Mouse (Mus musculus) embryonic facial prominence, embryonic 15.5 days (tissue): ENCODE measurements at regions not wholly inside any gene's neighbourhood (a gene's known extent, or its start where the extent isn't known, plus 50 kb on each side); places are given as distances from the start of the nearest gene placed in this dataset.

Source experiments
- ATAC-seq: fragments of 200-750 bp; cut with Nextera tagmentation; 2 replicates; pipeline ENCODE4 v1.8.0; 2017; ENCODE audit warnings: low read depth, moderate TSS enrichment; ENCODE audit not compliant: insufficient number of reproducible peaks, low FRiP score, low TSS enrichment
- H3K27ac ChIP-seq: fragments of 300-500 bp; sonication (generic); replicated peaks from 2 replicates; pipeline ENCODE4 v1.5.1; 2015; ENCODE audit warnings: mild to moderate bottlenecking, inconsistent platforms
- H3K27me3 ChIP-seq: fragments of 300-500 bp; sonication (generic); 2 replicates; pipeline ENCODE4 v1.6.1; 2015; ENCODE audit warnings: inconsistent platforms
- H3K36me3 ChIP-seq: fragments of 300-500 bp; sonication (generic); 2 replicates; pipeline ENCODE4 v1.6.1; 2015; ENCODE audit warnings: mild to moderate bottlenecking, inconsistent platforms
- H3K4me1 ChIP-seq: fragments of 300-500 bp; sonication (generic); 2 replicates; pipeline ENCODE4 v1.6.1; 2015; ENCODE audit warnings: inconsistent platforms
- H3K4me2 ChIP-seq: fragments of 300-500 bp; sonication (generic); replicated peaks from 2 replicates; pipeline ENCODE4 v1.6.1; 2015; ENCODE audit warnings: mild to moderate bottlenecking, inconsistent platforms
- H3K4me3 ChIP-seq: fragments of 300-500 bp; sonication (generic); replicated peaks from 2 replicates; pipeline ENCODE4 v1.5.1; 2015; ENCODE audit warnings: mild to moderate bottlenecking, inconsistent platforms
- H3K9ac ChIP-seq: fragments of 300-500 bp; sonication (generic); 2 replicates; pipeline ENCODE4 v1.6.1; 2015; ENCODE audit warnings: inconsistent platforms
- H3K9me3 ChIP-seq: fragments of 300-500 bp; sonication (generic); replicated peaks from 2 replicates; pipeline ENCODE4 v1.6.1; 2016; ENCODE audit warnings: inconsistent platforms
- WGBS: fragments of 180-500 bp; shearing (Covaris S2); methylation state at CpG from one replicate; pipeline ENCODE4 v1.1.7; 2015; 5-methylcytosine and 5-hydroxymethylcytosine counted together

- H3K9me3 ChIP-seq: no peaks in the 10 kb centered on the region
- H3K4me2 ChIP-seq: no peak overlapping the region
- H3K4me3 ChIP-seq: no peak overlapping the region
- no peaks in the 10 kb centered on the region for H3K36me3 ChIP-seq
- H3K4me1 ChIP-seq: peaks cover 29% of the 10 kb centered on the region
- WGBS: 8% methylated on average over 1 of the region's 1 CpGs
- no peaks in the 10 kb centered on the region for H3K27me3 ChIP-seq
- no peak overlapping the region for H3K9ac ChIP-seq
- H3K27ac ChIP-seq: no peak overlapping the region
- no peak for ATAC-seq
Measured at GRCm38 (mm10) chr6:50974961-50975360, 320.7 kb upstream of the Npvf start.

- H3K9me3 ChIP-seq: no peaks in the 10 kb centered on the region
- no peak for ATAC-seq
- peaks cover 46% of the 10 kb centered on the region for H3K4me1 ChIP-seq
- H3K27ac ChIP-seq: peak overlapping the region; percentile 65; the same call in 1 of the 2 replicates
- H3K9ac ChIP-seq: no peak overlapping the region
- 40% methylated on average over 7 of the region's 7 CpGs for WGBS
- H3K27me3 ChIP-seq: no peaks in the 10 kb centered on the region
- no peak overlapping the region for H3K4me2 ChIP-seq
- H3K4me3 ChIP-seq: no peak overlapping the region
- H3K36me3 ChIP-seq: no peaks in the 10 kb centered on the region
Measured at GRCm38 (mm10) chr6:50976973-50977372, 322.7 kb upstream of the Npvf start.

GRCm38 (mm10) chr6:50977381-50977780 is 323.1 kb upstream of the Npvf start:
- no peaks in the 10 kb centered on the region for H3K36me3 ChIP-seq
- no peaks in the 10 kb centered on the region for H3K27me3 ChIP-seq
- H3K4me1 ChIP-seq: peaks cover 50% of the 10 kb centered on the region
- no peak overlapping the region for H3K4me3 ChIP-seq
- 41% methylated on average over 8 of the region's 8 CpGs for WGBS
- no peak for ATAC-seq
- peak overlapping the region; percentile 65; the same call in 1 of the 2 replicates for H3K27ac ChIP-seq
- no peak overlapping the region for H3K4me2 ChIP-seq
- no peaks in the 10 kb centered on the region for H3K9me3 ChIP-seq
- no peak overlapping the region for H3K9ac ChIP-seq

- H3K9me3 ChIP-seq: no peaks in the 10 kb centered on the region
- WGBS: 49% methylated on average over 4 of the region's 4 CpGs
- H3K27ac ChIP-seq: peak overlapping the region; percentile 65; the same call in 1 of the 2 replicates
- no peaks in the 10 kb centered on the region for H3K27me3 ChIP-seq
- H3K4me3 ChIP-seq: no peak overlapping the region
- peaks cover 56% of the 10 kb centered on the region for H3K4me1 ChIP-seq
- H3K36me3 ChIP-seq: no peaks in the 10 kb centered on the region
- no peak overlapping the region for H3K9ac ChIP-seq
- H3K4me2 ChIP-seq: no peak overlapping the region
- no peak for ATAC-seq
Measured at GRCm38 (mm10) chr6:50978016-50978415, 323.8 kb upstream of the Npvf start.

GRCm38 (mm10) chr6:50978571-50978970 is 324.3 kb upstream of the Npvf start:
- no peak for ATAC-seq

GRCm38 (mm10) chr6:50979764-50980163 is 325.5 kb upstream of the Npvf start:
- ATAC-seq: no peak
- Histone ChIP-seq H3K27me3 (no peaks in the 10 kb centered on the region), H3K27ac (peak overlapping the region; percentile 81), H3K9me3 (no peaks in the 10 kb centered on the region), H3K4me2 (no peak overlapping the region), H3K4me1 (peaks cover 70% of the 10 kb centered on the region), H3K36me3 (no peaks in the 10 kb centered on the region), H3K9ac (no peak overlapping the region), H3K4me3 (no peak overlapping the region)
- WGBS: 31% methylated on average over 1 of the region's 1 CpGs

More at GRCm38 (mm10) chr6:50978571-50978970, 324.3 kb upstream of the Npvf start:
- peak overlapping the region; percentile 65 for H3K27ac ChIP-seq
- H3K4me2 ChIP-seq: no peak overlapping the region
- WGBS: 36% methylated on average over 3 of the region's 3 CpGs
- H3K9me3 ChIP-seq: no peaks in the 10 kb centered on the region
- H3K4me3 ChIP-seq: no peak overlapping the region
- peaks cover 62% of the 10 kb centered on the region for H3K4me1 ChIP-seq
- H3K36me3 ChIP-seq: no peaks in the 10 kb centered on the region
- H3K27me3 ChIP-seq: no peaks in the 10 kb centered on the region
- H3K9ac ChIP-seq: no peak overlapping the region

- Histone ChIP-seq H3K9me3 (no peaks in the 10 kb centered on the region), H3K27ac (peak overlapping the region; percentile 81), H3K27me3 (no peaks in the 10 kb centered on the region), H3K36me3 (no peaks in the 10 kb centered on the region), H3K4me2 (no peak overlapping the region), H3K9ac (no peak overlapping the region), H3K4me1 (peaks cover 75% of the 10 kb centered on the region), H3K4me3 (no peak overlapping the region)
- no peak for ATAC-seq
- 71% methylated on average over 4 of the region's 4 CpGs for WGBS
Measured at GRCm38 (mm10) chr6:50980311-50980710, 326.1 kb upstream of the Npvf start.

- no peaks in the 10 kb centered on the region for H3K9me3 ChIP-seq
- H3K27me3 ChIP-seq: no peaks in the 10 kb centered on the region
- 22% methylated on average over 7 of the region's 7 CpGs for WGBS
- no peak overlapping the region for H3K4me2 ChIP-seq
- no peak overlapping the region for H3K4me3 ChIP-seq
- H3K36me3 ChIP-seq: no peaks in the 10 kb centered on the region
- peak overlapping the region; percentile 81 for H3K27ac ChIP-seq
- peaks cover 85% of the 10 kb centered on the region for H3K4me1 ChIP-seq
- no peak for ATAC-seq
- H3K9ac ChIP-seq: no peak overlapping the region
Measured at GRCm38 (mm10) chr6:50981702-50982309, 327.6 kb upstream of the Npvf start.

GRCm38 (mm10) chr6:50982856-50983255 is 328.6 kb upstream of the Npvf start:
- WGBS: 33% methylated on average over 4 of the region's 4 CpGs
- ATAC-seq: no peak
- peaks cover 75% of the 10 kb centered on the region for H3K4me1 ChIP-seq
- no peak overlapping the region for H3K4me3 ChIP-seq
- no peaks in the 10 kb centered on the region for H3K27me3 ChIP-seq
- H3K4me2 ChIP-seq: no peak overlapping the region
- no peaks in the 10 kb centered on the region for H3K36me3 ChIP-seq
- H3K9me3 ChIP-seq: no peaks in the 10 kb centered on the region
- H3K9ac ChIP-seq: no peak overlapping the region
- H3K27ac ChIP-seq: peak overlapping the region; percentile 81

GRCm38 (mm10) chr6:50983511-50984099 is 329.4 kb upstream of the Npvf start:
- Histone ChIP-seq H3K4me3 (no peak overlapping the region), H3K4me2 (no peak overlapping the region), H3K9me3 (no peaks in the 10 kb centered on the region), H3K27me3 (no peaks in the 10 kb centered on the region), H3K4me1 (peaks cover 69% of the 10 kb centered on the region), H3K9ac (no peak overlapping the region), H3K27ac (peak overlapping the region; percentile 81), H3K36me3 (no peaks in the 10 kb centered on the region)
- ATAC-seq: no peak
- WGBS: 26% methylated on average over 8 of the region's 8 CpGs

- Histone ChIP-seq H3K4me1 (peaks cover 64% of the 10 kb centered on the region), H3K9me3 (no peaks in the 10 kb centered on the region), H3K27ac (peak overlapping the region; percentile 81), H3K4me3 (no peak overlapping the region), H3K36me3 (no peaks in the 10 kb centered on the region), H3K4me2 (no peak overlapping the region), H3K9ac (no peak overlapping the region), H3K27me3 (no peaks in the 10 kb centered on the region)
- no peak for ATAC-seq
- WGBS: 25% methylated on average over 11 of the region's 11 CpGs
Measured at GRCm38 (mm10) chr6:50984157-50984905, 330.1 kb upstream of the Npvf start.
